Mouse (Mus musculus): Measurements from ENCODE around the gene Tyms. TPM values are rescaled to one million over a fixed set of nuclear protein-coding genes. Genes with fewer than 3 reads are reported as not detected.

The Tyms gene
- polyA plus RNA-seq, 2 experiments = 119 to 265 TPM

- Histone ChIP-seq H3K27ac (no peak overlapping the region), H3K36me3 (replicated peaks; ENCODE audit: control insufficient read depth, insufficient read depth, low read depth) (no peaks in the 10 kb centered on the region), H3K27me3 (ENCODE audit: control insufficient read depth, insufficient read depth, low read length) (peaks cover 75% of the 10 kb centered on the region), H3K9me3 (ENCODE audit: control insufficient read depth, low read length) (no peaks in the 10 kb centered on the region), H3K4me3 (ENCODE audit: insufficient read depth in 1 of 2, low read depth in 2 of 2, low read length in 2 of 2) (peak overlapping the region in 1 of 2 experiments; percentile 10; a peak in 1 of 4 replicates), H3K4me2 (ENCODE audit: low read depth) (peak overlapping the region; percentile 30), H3K9ac (replicated peaks) (no peak overlapping the region), H3K4me1 (replicated peaks; ENCODE audit: control insufficient read depth in 2 of 2, insufficient read depth in 2 of 2, low read length in 1 of 2) (peaks cover 0 to 6% of the 10 kb centered on the region in 2 experiments; a peak in 2 of 4 replicates)
- DNase-seq (ENCODE audit: low read depth in 3 of 3, low spot score in 3 of 3) (no peak), ATAC-seq (ENCODE audit: insufficient read depth) (peak; percentile 34; the same call in 1 of the 2 replicates)
- TF ChIP-seq EP300 (IDR thresholded peaks at IDR 0.05; ENCODE audit: low read depth) = no peak
- TF ChIP-seq CTCF (IDR thresholded peaks at IDR 0.05; ENCODE audit: low read depth) = peak; percentile 52
- under 1% methylated on average over 18 of the region's 18 CpGs for WGBS (ENCODE audit: insufficient replicate concordance)
Measured at GRCm38 (mm10) chr5:30111126-30111525, 37.7 kb upstream of the Tyms start.

GRCm38 (mm10) chr5:30110371-30111060 is 37.1 kb upstream of the Tyms start:
- Histone ChIP-seq H3K4me1 (replicated peaks; ENCODE audit: control insufficient read depth in 2 of 2, insufficient read depth in 2 of 2, low read length in 1 of 2) (peaks cover 0 to 6% of the 10 kb centered on the region in 2 experiments; a peak in 2 of 4 replicates), H3K9ac (replicated peaks) (no peak overlapping the region), H3K27me3 (ENCODE audit: control insufficient read depth, insufficient read depth, low read length) (peaks cover 81% of the 10 kb centered on the region), H3K9me3 (ENCODE audit: control insufficient read depth, low read length) (no peaks in the 10 kb centered on the region), H3K4me2 (ENCODE audit: low read depth) (peak overlapping the region; percentile 30), H3K27ac (no peak overlapping the region), H3K36me3 (replicated peaks; ENCODE audit: control insufficient read depth, insufficient read depth, low read depth) (no peaks in the 10 kb centered on the region), H3K4me3 (ENCODE audit: insufficient read depth in 1 of 2, low read depth in 2 of 2, low read length in 2 of 2) (no peak overlapping the region)
- DNase-seq (ENCODE audit: low read depth in 3 of 3, low spot score in 3 of 3) (no peak), ATAC-seq (ENCODE audit: insufficient read depth) (no peak)
- TF ChIP-seq CTCF (IDR thresholded peaks at IDR 0.05; ENCODE audit: low read depth) (no peak), EP300 (IDR thresholded peaks at IDR 0.05; ENCODE audit: low read depth) (no peak)
- 17% methylated on average over 22 of the region's 22 CpGs for WGBS (ENCODE audit: insufficient replicate concordance)

DNA sequence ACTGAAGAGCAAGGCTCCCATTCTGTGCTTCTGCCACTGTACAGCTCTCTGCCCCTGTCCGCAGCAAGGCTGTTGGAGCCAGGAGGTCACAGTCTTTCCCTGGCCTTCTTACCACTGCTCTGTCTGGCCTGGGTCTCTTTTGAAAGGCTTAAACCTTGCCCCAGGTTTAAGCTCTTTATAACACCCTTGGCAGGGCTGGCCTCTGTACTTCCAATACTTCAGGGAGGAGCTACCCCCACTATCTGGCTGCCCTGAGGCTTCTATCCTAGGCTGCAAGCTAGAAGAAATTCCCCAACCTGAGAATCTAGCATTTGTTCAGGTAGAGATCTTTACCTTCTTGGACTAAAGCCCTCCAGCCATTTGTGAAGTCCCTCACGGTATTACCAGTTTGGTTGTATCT is 36.5 kb upstream of the Tyms start:
- no peak for ATAC-seq (ENCODE audit: insufficient read depth)
- no peak for TF ChIP-seq CTCF (IDR thresholded peaks at IDR 0.05; ENCODE audit: low read depth)
- TF ChIP-seq EP300 (IDR thresholded peaks at IDR 0.05; ENCODE audit: low read depth) = no peak
- no peak overlapping the region for H3K4me2 ChIP-seq (ENCODE audit: low read depth)

DNA sequence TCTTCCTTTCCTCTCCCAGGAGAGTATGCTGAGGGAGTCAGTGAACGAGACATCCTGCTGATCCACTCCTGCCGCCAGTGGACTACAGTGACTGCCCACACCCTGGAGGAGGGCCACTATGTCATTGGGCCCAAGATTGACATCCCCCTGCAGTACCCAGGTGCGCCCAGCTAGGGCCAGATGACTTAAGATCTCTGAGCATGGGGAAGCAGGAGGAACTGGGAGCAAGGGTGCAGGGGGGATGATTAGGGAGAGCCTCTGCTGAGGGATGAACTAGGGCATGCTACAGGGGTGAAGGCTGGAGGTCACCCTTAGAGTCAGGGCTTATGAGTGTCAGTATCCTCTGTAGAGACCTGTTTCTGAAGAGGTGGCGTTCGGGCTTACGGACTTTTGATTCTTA is 34.8 kb upstream of the Tyms start:
- H3K36me3 ChIP-seq (replicated peaks; ENCODE audit: control insufficient read depth, insufficient read depth, low read depth) = no peaks in the 10 kb centered on the region
- H3K9ac ChIP-seq (replicated peaks) = no peak overlapping the region
- TF ChIP-seq CTCF (IDR thresholded peaks at IDR 0.05; ENCODE audit: low read depth) (no peak), EP300 (IDR thresholded peaks at IDR 0.05; ENCODE audit: low read depth) (no peak)
- H3K4me1 ChIP-seq (replicated peaks; ENCODE audit: control insufficient read depth in 2 of 2, insufficient read depth in 2 of 2, low read length in 1 of 2) = peaks cover 0 to 6% of the 10 kb centered on the region in 2 experiments; a peak in 2 of 4 replicates
- ATAC-seq (ENCODE audit: insufficient read depth) = no peak
- DNase-seq (ENCODE audit: low read depth in 3 of 3, low spot score in 3 of 3) = no peak
- peaks cover 84% of the 10 kb centered on the region for H3K27me3 ChIP-seq (ENCODE audit: control insufficient read depth, insufficient read depth, low read length)
- no peaks in the 10 kb centered on the region for H3K9me3 ChIP-seq (ENCODE audit: control insufficient read depth, low read length)
- H3K4me2 ChIP-seq (ENCODE audit: low read depth) = no peak overlapping the region
- H3K27ac ChIP-seq = no peak overlapping the region
- no peak overlapping the region for H3K4me3 ChIP-seq (ENCODE audit: insufficient read depth in 1 of 2, low read depth in 2 of 2, low read length in 2 of 2)
- 67% methylated on average over 6 of the region's 6 CpGs for WGBS (ENCODE audit: insufficient replicate concordance)

More for the DNA sequence above, 36.5 kb upstream of the Tyms start:
- H3K4me1 ChIP-seq (replicated peaks; ENCODE audit: control insufficient read depth in 2 of 2, insufficient read depth in 2 of 2, low read length in 1 of 2) = peaks cover 0 to 6% of the 10 kb centered on the region in 2 experiments; a peak in 2 of 4 replicates
- H3K27ac ChIP-seq = no peak overlapping the region
- H3K9me3 ChIP-seq (ENCODE audit: control insufficient read depth, low read length) = no peaks in the 10 kb centered on the region
- no peak overlapping the region for H3K4me3 ChIP-seq (ENCODE audit: insufficient read depth in 1 of 2, low read depth in 2 of 2, low read length in 2 of 2)
- peaks cover 84% of the 10 kb centered on the region for H3K27me3 ChIP-seq (ENCODE audit: control insufficient read depth, insufficient read depth, low read length)
- no peak for DNase-seq (ENCODE audit: low read depth in 3 of 3, low spot score in 3 of 3)
- WGBS (ENCODE audit: insufficient replicate concordance) = 53% methylated on average over 2 of the region's 2 CpGs
- H3K9ac ChIP-seq (replicated peaks) = no peak overlapping the region
- H3K36me3 ChIP-seq (replicated peaks; ENCODE audit: control insufficient read depth, insufficient read depth, low read depth) = no peaks in the 10 kb centered on the region

DNA sequence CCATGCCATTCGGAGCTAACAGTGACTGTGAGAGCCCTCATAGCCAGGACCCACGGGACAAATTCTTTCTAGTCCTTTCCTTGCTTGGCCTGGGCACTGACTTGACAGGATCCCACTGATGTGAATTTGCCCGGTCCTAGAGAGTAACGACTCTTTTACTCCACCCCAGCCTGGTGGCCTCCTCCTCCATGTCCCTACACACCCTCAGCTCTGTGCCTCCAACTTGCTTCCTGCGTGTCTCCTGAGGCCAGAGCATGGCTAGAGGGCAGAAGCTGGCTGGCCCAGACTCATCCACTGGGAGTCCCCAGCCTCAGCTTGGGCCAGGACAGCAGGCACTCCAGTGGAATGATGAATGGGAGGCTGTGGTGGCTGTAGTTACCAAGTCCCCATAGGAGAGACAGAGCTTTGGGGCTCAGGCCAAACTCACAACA is 34.2 kb upstream of the Tyms start:
- H3K9ac ChIP-seq (replicated peaks) = no peak overlapping the region
- H3K4me1 ChIP-seq (replicated peaks; ENCODE audit: control insufficient read depth in 2 of 2, insufficient read depth in 2 of 2, low read length in 1 of 2) = peaks cover 0 to 6% of the 10 kb centered on the region in 2 experiments; a peak in 2 of 4 replicates
- DNase-seq (ENCODE audit: low read depth in 3 of 3, low spot score in 3 of 3) (no peak), ATAC-seq (ENCODE audit: insufficient read depth) (no peak)
- peaks cover 79% of the 10 kb centered on the region for H3K27me3 ChIP-seq (ENCODE audit: control insufficient read depth, insufficient read depth, low read length)
- WGBS (ENCODE audit: insufficient replicate concordance) = 18% methylated on average over 5 of the region's 5 CpGs
- H3K9me3 ChIP-seq (ENCODE audit: control insufficient read depth, low read length) = no peaks in the 10 kb centered on the region
- TF ChIP-seq EP300 (IDR thresholded peaks at IDR 0.05; ENCODE audit: low read depth) (no peak), CTCF (IDR thresholded peaks at IDR 0.05; ENCODE audit: low read depth) (no peak)
- H3K4me3 ChIP-seq (ENCODE audit: insufficient read depth in 1 of 2, low read depth in 2 of 2, low read length in 2 of 2) = no peak overlapping the region
- no peak overlapping the region for H3K27ac ChIP-seq
- no peak overlapping the region for H3K4me2 ChIP-seq (ENCODE audit: low read depth)
- no peaks in the 10 kb centered on the region for H3K36me3 ChIP-seq (replicated peaks; ENCODE audit: control insufficient read depth, insufficient read depth, low read depth)
